Mouse (Mus musculus): ENCODE results near the gene Abhd6. TPM values are rescaled to one million over a fixed set of nuclear protein-coding genes. Genes with fewer than 3 reads are reported as not detected.

The Abhd6 gene
- polyA plus RNA-seq, 1 experiment from 2014 or later: 0.40 TPM

GRCm38 (mm10) chr14:8093427-8093826 is 90.7 kb downstream of the Abhd6 start:
- WGBS (ENCODE audit: missing documents): 22% methylated on average over 5 of the region's 5 CpGs
- H3K36me3 ChIP-seq (ENCODE audit: inconsistent target): peaks cover 9% of the 10 kb centered on the region; the same call in 1 of the 2 replicates
- peak overlapping the region; percentile 62 for H3K27ac ChIP-seq
- no peak overlapping the region for H3K4me3 ChIP-seq (ENCODE audit: inconsistent target)
- peaks cover under 1% of the 10 kb centered on the region; the same call in 1 of the 2 replicates for H3K79me2 ChIP-seq (ENCODE audit: inconsistent target)

GRCm38 (mm10) chr14:8094931-8095561 is 92.3 kb downstream of the Abhd6 start:
- 52% methylated on average over 2 of the region's 3 CpGs for WGBS (ENCODE audit: missing documents)
- Histone ChIP-seq H3K4me3 (ENCODE audit: inconsistent target) (no peak overlapping the region; the same call in 1 of the 2 replicates), H3K27ac (peak overlapping the region; percentile 89)

GRCm38 (mm10) chr14:8095562-8095950 is 92.9 kb downstream of the Abhd6 start:
- H3K36me3 ChIP-seq (ENCODE audit: inconsistent target): peaks cover under 1% of the 10 kb centered on the region; the same call in 1 of the 2 replicates
- WGBS (ENCODE audit: missing documents): 30% methylated on average over 7 of the region's 7 CpGs
- no peak overlapping the region; the same call in 1 of the 2 replicates for H3K4me3 ChIP-seq (ENCODE audit: inconsistent target)
- H3K27ac ChIP-seq: peak overlapping the region; percentile 89
- H3K79me2 ChIP-seq (ENCODE audit: inconsistent target): peaks cover 21% of the 10 kb centered on the region

More at GRCm38 (mm10) chr14:8094931-8095561, 92.3 kb downstream of the Abhd6 start:
- H3K79me2 ChIP-seq (ENCODE audit: inconsistent target): peaks cover 16% of the 10 kb centered on the region
- peaks cover 6% of the 10 kb centered on the region; the same call in 1 of the 2 replicates for H3K36me3 ChIP-seq (ENCODE audit: inconsistent target)

- Histone ChIP-seq H3K36me3 (ENCODE audit: inconsistent target) (no peaks in the 10 kb centered on the region), H3K4me3 (ENCODE audit: inconsistent target) (peak within 1 kb of the TSS; percentile 62), H3K27ac (peak within 1 kb of the TSS; percentile 55), H3K79me2 (ENCODE audit: inconsistent target) (peaks cover 47% of the 10 kb centered on the region)
- 0% methylated on average over 89 of the region's 89 CpGs for WGBS (ENCODE audit: missing documents)
Measured at GRCm38 (mm10) chr14:8097978-8098686, 95.4 kb downstream of the Abhd6 start, which contains the start of gene Pxk. Gene Pxk, plus strand, starts transcription at chr14:8098211.

- no peaks in the 10 kb centered on the region for H3K36me3 ChIP-seq (ENCODE audit: inconsistent target)
- H3K4me3 ChIP-seq (ENCODE audit: inconsistent target): peak overlapping the region; percentile 62
- peak overlapping the region; percentile 55 for H3K27ac ChIP-seq
- H3K79me2 ChIP-seq (ENCODE audit: inconsistent target): peaks cover 52% of the 10 kb centered on the region
- WGBS (ENCODE audit: missing documents): 2% methylated on average over 5 of the region's 5 CpGs
Measured at GRCm38 (mm10) chr14:8098687-8098995, 95.9 kb downstream of the Abhd6 start.

- Histone ChIP-seq H3K36me3 (ENCODE audit: inconsistent target) (no peaks in the 10 kb centered on the region), H3K79me2 (ENCODE audit: inconsistent target) (peaks cover 62% of the 10 kb centered on the region), H3K27ac (peak overlapping the region; percentile 55), H3K4me3 (ENCODE audit: inconsistent target) (peak overlapping the region; percentile 62)
- WGBS (ENCODE audit: missing documents): 3% methylated on average over 10 of the region's 10 CpGs
Measured at GRCm38 (mm10) chr14:8099561-8100021, 96.9 kb downstream of the Abhd6 start.

- H3K27ac ChIP-seq: no peak overlapping the region
- H3K4me3 ChIP-seq (ENCODE audit: inconsistent target): no peak overlapping the region
- WGBS (ENCODE audit: missing documents): 93% methylated on average over 8 of the region's 8 CpGs
- no peaks in the 10 kb centered on the region; the same call in 1 of the 2 replicates for H3K36me3 ChIP-seq (ENCODE audit: inconsistent target)
- H3K79me2 ChIP-seq (ENCODE audit: inconsistent target): peaks cover 84% of the 10 kb centered on the region
Measured at GRCm38 (mm10) chr14:8101886-8102285, 99.2 kb downstream of the Abhd6 start.

- Histone ChIP-seq H3K36me3 (ENCODE audit: inconsistent target) (no peaks in the 10 kb centered on the region; the same call in 1 of the 2 replicates), H3K79me2 (ENCODE audit: inconsistent target) (peaks cover 92% of the 10 kb centered on the region), H3K4me3 (ENCODE audit: inconsistent target) (no peak overlapping the region), H3K27ac (no peak overlapping the region)
- 81% methylated on average over 12 of the region's 12 CpGs for WGBS (ENCODE audit: missing documents)
Measured at GRCm38 (mm10) chr14:8102676-8103075, 100.0 kb downstream of the Abhd6 start.

Other genes with a start within 250 kb of the Abhd6 start
- gene Gm26661, start 211.3 kb upstream of the Abhd6 start, polyA plus RNA-seq (2018): not detected in 3 replicates
- gene Flnb, start 184.9 kb upstream of the Abhd6 start, polyA plus RNA-seq (2018): 2.8 to 5.3 TPM (median 3.6 TPM) in 3 replicates
- not detected in 3 replicates for gene Gm45521, start 45.6 kb upstream of the Abhd6 start, polyA plus RNA-seq (2018)
- gene Dnase1l3, start 8.3 kb upstream of the Abhd6 start, polyA plus RNA-seq (2018): 0.37 to 0.97 TPM (median 0.40 TPM) in 3 replicates
- gene Rpp14, start 77.5 kb downstream of the Abhd6 start, polyA plus RNA-seq (2018): 13.0 to 22.4 TPM (median 17.1 TPM) in 3 replicates
- 30.9 to 55.5 TPM (median 34.0 TPM) in 3 replicates for gene Pxk, start 95.3 kb downstream of the Abhd6 start, polyA plus RNA-seq (2018)
- 53.3 to 66.2 TPM (median 63.0 TPM) in 3 replicates for gene Pdhb, start 170.1 kb downstream of the Abhd6 start, polyA plus RNA-seq (2018)
- gene Kctd6, start 211.2 kb downstream of the Abhd6 start, polyA plus RNA-seq (2018): 8.9 to 15.7 TPM (median 13.6 TPM) in 3 replicates